Mouse (Mus musculus) right cerebral cortex, postnatal 14 days (tissue): ENCODE measurements around the gene Rnf157.
"Not testable (repeated sequence)": the region's sequence is repeated elsewhere in the genome, so short reads cannot be mapped to it uniquely, and the experiment has no call there.

Experiments
- DNase-seq: peaks from one replicate; pipeline ENCODE4 v3.0.0; 2022

Rnf157 gene

GRCm38 (mm10) chr11:116433356-116434286 is 20.8 kb upstream of the Rnf157 start, which contains the start of gene Ubald2:
Gene Ubald2 (plus strand): TSS chr11:116434094.
- peak; percentile 98 for DNase-seq

GRCm38 (mm10) chr11:116432593-116433355 is 19.9 kb upstream of the Rnf157 start:
- DNase-seq = no peak

- DNase-seq = no peak
Observed at GRCm38 (mm10) chr11:116432127-116432526, 19.3 kb upstream of the Rnf157 start.

GRCm38 (mm10) chr11:116431428-116432077 is 18.7 kb upstream of the Rnf157 start:
- DNase-seq = no peak

GRCm38 (mm10) chr11:116430723-116431427 is 18.0 kb upstream of the Rnf157 start:
- no peak for DNase-seq

- no peak for DNase-seq
Observed at GRCm38 (mm10) chr11:116429862-116430613, 17.2 kb upstream of the Rnf157 start.

- no peak for DNase-seq
Observed at GRCm38 (mm10) chr11:116428872-116429859, 16.3 kb upstream of the Rnf157 start.

GRCm38 (mm10) chr11:116426852-116427575 is 14.2 kb upstream of the Rnf157 start:
- no peak for DNase-seq

- DNase-seq = not testable (repeated sequence)
Observed at GRCm38 (mm10) chr11:116426328-116426727, 13.5 kb upstream of the Rnf157 start.

- no peak for DNase-seq
Observed at GRCm38 (mm10) chr11:116424621-116425407, 12.0 kb upstream of the Rnf157 start.

GRCm38 (mm10) chr11:116423782-116424620 is 11.2 kb upstream of the Rnf157 start:
- peak; percentile 7 for DNase-seq

GRCm38 (mm10) chr11:116423214-116423613 is 10.4 kb upstream of the Rnf157 start:
- DNase-seq = no peak

- no peak for DNase-seq
Observed at GRCm38 (mm10) chr11:116422562-116422961, 9.7 kb upstream of the Rnf157 start.

- no peak for DNase-seq
Observed at GRCm38 (mm10) chr11:116421102-116421501, 8.3 kb upstream of the Rnf157 start.

GRCm38 (mm10) chr11:116418841-116419462 is 6.1 kb upstream of the Rnf157 start:
- no peak for DNase-seq

- DNase-seq = no peak
Observed at GRCm38 (mm10) chr11:116418194-116418840, 5.5 kb upstream of the Rnf157 start.

GRCm38 (mm10) chr11:116417054-116417453 is 4.2 kb upstream of the Rnf157 start:
- DNase-seq = no peak
